Mouse (Mus musculus) forebrain, postnatal 0 days (tissue): ENCODE data around the gene Enoph1. TPM values are rescaled to one million over a fixed set of nuclear protein-coding genes. Genes with fewer than 3 reads are reported as not detected.

ENCODE experiments used
- ATAC-seq: fragments of 200-750 bp; cut with Nextera tagmentation; 2 replicates; pipeline ENCODE4 v1.8.0; 2017; ENCODE audit warnings: mild to moderate bottlenecking, moderate library complexity
- DNase-seq: peaks from one replicate; pipeline ENCODE4 v3.0.0-alpha.2; 2015
- H3K27ac ChIP-seq: fragments of 300-500 bp; sonication (generic); 2 replicates; pipeline ENCODE4 v1.5.1; 2014; ENCODE audit warnings: low read depth, mild to moderate bottlenecking, antibody characterized with exemption, low read length, moderate library complexity, mixed read lengths
- H3K27me3 ChIP-seq: fragments of 300-500 bp; sonication (generic); 2 replicates; pipeline ENCODE4 v1.6.1; 2014; ENCODE audit warnings: mild to moderate bottlenecking, low read length, mixed read lengths; ENCODE audit not compliant: insufficient read depth
- H3K36me3 ChIP-seq: fragments of 300-500 bp; sonication (generic); 2 replicates; pipeline ENCODE4 v1.6.1; 2014; ENCODE audit warnings: mild to moderate bottlenecking, moderate library complexity; ENCODE audit not compliant: insufficient read depth
- H3K4me1 ChIP-seq: fragments of 300-500 bp; sonication (generic); 2 replicates; pipeline ENCODE4 v1.6.1; 2014; ENCODE audit warnings: antibody characterized with exemption; ENCODE audit not compliant: insufficient read depth
- H3K4me2 ChIP-seq: fragments of 300-500 bp; sonication (generic); 2 replicates; pipeline ENCODE4 v1.6.1; 2014; ENCODE audit warnings: low read depth, mild to moderate bottlenecking, moderate library complexity
- H3K4me3 ChIP-seq: fragments of 300-500 bp; sonication (generic); 2 replicates; pipeline ENCODE4 v1.5.1; 2014; ENCODE audit warnings: low read depth, low read length, mixed read lengths
- H3K9ac ChIP-seq: fragments of 300-500 bp; sonication (generic); 2 replicates; pipeline ENCODE4 v1.6.1; 2014; ENCODE audit warnings: mild to moderate bottlenecking
- H3K9me3 ChIP-seq: fragments of 300-500 bp; sonication (generic); 2 replicates; pipeline ENCODE4 v1.6.1; 2016; ENCODE audit warnings: low read length
- CTCF ChIP-seq: sonication (generic); IDR thresholded peaks from 2 replicates; pipeline ENCODE4 v1.5.1; 2016; ENCODE audit warnings: antibody characterized with exemption, control low read depth, low read depth
- WGBS: fragments of 180-500 bp; shearing (Covaris S2); extraction: QIAGEN DNeasy Blood & Tissue Kit; methylation state at CpG from one replicate; pipeline ENCODE4 v1.1.7; 2014; 5-methylcytosine and 5-hydroxymethylcytosine counted together
- polyA plus RNA-seq: library from polyadenylated mRNA; unstranded; fragments of >200 nt; fragmentation: Nextera tagmentation; extraction: Ambion mirVana; gene quantifications from 2 replicates; pipeline ENCODE4 v1.2.1, GENCODE M21; 2015
- total RNA-seq: library from RNA; depleted of rRNA; stranded (reverse); fragments of >200 nt; gene quantifications from 2 replicates; pipeline ENCODE4 v1.2.3, GENCODE M21; 2014

Enoph1 gene
- total and polyA plus RNA-seq, 2 experiments from 2014 or later: 58.6 to 67.6 TPM

DNA sequence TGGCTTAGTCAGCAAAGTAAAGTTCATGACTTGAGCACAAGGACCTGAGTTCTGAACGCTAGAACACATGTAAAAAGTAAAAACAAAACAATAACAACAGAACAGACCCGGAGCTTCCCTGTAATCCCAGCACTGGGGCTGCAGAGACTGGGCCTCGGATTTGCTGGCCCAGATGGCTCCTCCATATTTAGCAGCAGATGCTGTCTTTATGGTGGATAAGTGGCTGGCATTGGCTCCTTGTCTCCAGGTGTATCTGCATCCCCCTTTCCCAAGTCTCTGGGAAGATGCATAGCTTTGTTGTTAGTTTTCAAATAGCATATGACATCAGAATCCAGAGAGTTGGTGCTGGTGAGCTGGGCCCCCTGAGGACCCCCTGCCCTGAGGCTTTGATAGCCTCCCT lies 6.3 kb downstream of the Enoph1 start:
- TF ChIP-seq CTCF: no peak
- DNase-seq (no peak), ATAC-seq (no peak)
- Histone ChIP-seq H3K4me3 (no peak overlapping the region), H3K36me3 (no peaks in the 10 kb centered on the region; the same call in 1 of the 2 replicates), H3K9me3 (no peaks in the 10 kb centered on the region), H3K4me1 (peaks cover 24% of the 10 kb centered on the region), H3K27ac (no peak overlapping the region), H3K27me3 (no peaks in the 10 kb centered on the region), H3K4me2 (no peak overlapping the region), H3K9ac (no peak overlapping the region)
- WGBS: 52% methylated on average over 3 of the region's 3 CpGs

DNA sequence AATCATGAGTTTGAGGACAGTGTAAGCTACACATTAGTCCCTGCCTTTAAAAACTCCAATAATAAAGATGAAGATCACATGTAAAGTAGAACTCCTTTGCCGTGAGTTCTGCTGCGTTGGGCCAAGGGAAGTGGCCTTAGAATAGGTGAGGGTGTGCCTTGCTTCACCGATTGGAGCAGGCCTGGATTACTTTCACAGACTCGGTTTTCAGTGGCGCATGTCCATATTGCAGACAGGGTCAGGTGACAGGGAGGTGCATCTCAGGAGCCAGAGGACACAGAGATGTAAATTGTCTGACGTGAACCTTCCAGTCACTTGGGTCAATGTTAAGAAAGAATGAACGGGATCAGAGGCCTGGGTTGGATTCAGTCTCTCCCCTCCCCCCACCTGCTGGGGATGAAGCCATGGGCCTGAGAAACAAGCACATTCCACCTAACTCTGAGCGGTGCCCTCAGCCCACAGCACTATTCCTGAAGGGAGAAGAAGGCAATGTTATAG lies 7.4 kb downstream of the Enoph1 start:
- WGBS: 49% methylated on average over 8 of the region's 8 CpGs
- ATAC-seq (no peak), DNase-seq (no peak)
- no peak overlapping the region for H3K27ac ChIP-seq
- no peak for TF ChIP-seq CTCF
- H3K9me3 ChIP-seq: no peaks in the 10 kb centered on the region
- no peak overlapping the region for H3K4me2 ChIP-seq
- no peak overlapping the region for H3K4me3 ChIP-seq
- no peak overlapping the region for H3K9ac ChIP-seq
- H3K36me3 ChIP-seq: no peaks in the 10 kb centered on the region; the same call in 1 of the 2 replicates
- H3K27me3 ChIP-seq: no peaks in the 10 kb centered on the region
- H3K4me1 ChIP-seq: peaks cover 16% of the 10 kb centered on the region

DNA sequence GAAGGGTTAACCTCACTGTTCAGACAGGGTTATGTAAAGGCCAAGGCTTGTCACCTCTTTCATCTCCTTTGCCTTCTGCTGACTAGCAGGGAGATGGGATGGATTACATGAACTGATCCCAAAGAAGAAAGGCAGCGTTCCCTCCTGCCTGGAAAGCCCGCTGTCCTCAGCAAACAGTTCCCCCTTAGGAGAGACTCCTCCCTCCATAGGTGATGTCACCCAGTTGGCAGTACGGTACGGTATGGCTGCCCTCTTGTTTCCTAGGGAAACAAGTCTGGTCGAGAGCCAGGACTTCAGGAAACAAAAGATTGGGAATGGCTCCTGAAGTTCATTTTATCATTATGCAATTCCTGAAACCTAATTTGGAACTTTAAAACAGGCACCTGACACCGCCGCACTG lies 8.1 kb downstream of the Enoph1 start:
- no peaks in the 10 kb centered on the region; the same call in 1 of the 2 replicates for H3K36me3 ChIP-seq
- no peaks in the 10 kb centered on the region for H3K27me3 ChIP-seq
- H3K4me2 ChIP-seq: no peak overlapping the region
- WGBS: 24% methylated on average over 7 of the region's 7 CpGs
- no peak overlapping the region for H3K4me3 ChIP-seq
- H3K9ac ChIP-seq: no peak overlapping the region
- no peak overlapping the region for H3K27ac ChIP-seq
- H3K4me1 ChIP-seq: peaks cover 16% of the 10 kb centered on the region
- TF ChIP-seq CTCF: no peak
- DNase-seq (peak; percentile 57), ATAC-seq (peak; percentile 58; the same call in 1 of the 2 replicates)
- H3K9me3 ChIP-seq: no peaks in the 10 kb centered on the region

DNA sequence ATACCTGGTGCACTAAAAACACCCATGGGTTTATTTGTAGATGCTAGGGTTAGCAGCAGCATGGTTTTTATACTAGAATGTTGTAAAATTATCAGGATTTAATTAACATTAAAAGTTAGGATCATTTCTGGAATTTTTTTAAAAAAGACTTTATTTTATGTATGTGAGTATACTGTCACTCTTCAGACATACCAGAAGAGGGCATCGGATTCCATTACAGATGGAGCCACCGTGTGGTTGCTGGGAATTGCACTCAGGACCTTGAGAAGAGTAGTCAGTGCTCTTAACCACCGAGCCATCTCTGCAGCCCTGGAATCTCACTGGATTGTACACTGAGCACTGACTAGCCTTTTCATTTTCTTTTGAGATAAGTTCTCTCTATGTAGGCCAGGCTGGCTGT lies 10.1 kb downstream of the Enoph1 start:
- Histone ChIP-seq H3K9ac (no peak overlapping the region), H3K36me3 (no peaks in the 10 kb centered on the region), H3K4me3 (no peak overlapping the region), H3K9me3 (no peaks in the 10 kb centered on the region), H3K27ac (no peak overlapping the region), H3K27me3 (no peaks in the 10 kb centered on the region), H3K4me2 (no peak overlapping the region), H3K4me1 (peaks cover 7% of the 10 kb centered on the region)
- DNase-seq (no peak), ATAC-seq (no peak)
- 88% methylated on average over 3 of the region's 3 CpGs for WGBS
- no peak for TF ChIP-seq CTCF

DNA sequence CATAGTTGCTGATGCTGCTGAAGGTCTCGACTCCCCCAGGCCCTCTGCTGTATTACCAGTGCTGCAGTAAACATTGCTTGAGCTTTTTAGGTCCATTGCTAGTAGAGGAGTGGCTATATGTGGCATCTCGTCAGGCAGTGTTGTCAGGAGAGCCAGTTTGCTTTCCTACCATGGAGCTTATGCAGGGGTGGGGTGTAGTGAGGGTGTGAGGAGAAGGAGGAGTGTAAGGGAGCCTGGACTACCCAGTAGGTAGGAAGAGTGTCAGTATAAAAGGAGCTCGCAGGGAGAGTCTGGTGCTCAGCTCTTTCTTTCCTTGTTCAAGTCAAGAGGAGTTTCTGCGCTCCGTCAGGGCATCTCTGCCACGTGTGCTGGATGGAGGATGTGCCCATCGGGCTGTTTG lies 12.9 kb downstream of the Enoph1 start:
- no peak overlapping the region for H3K27ac ChIP-seq
- H3K4me1 ChIP-seq: peaks cover 6% of the 10 kb centered on the region
- DNase-seq: no peak
- no peaks in the 10 kb centered on the region for H3K27me3 ChIP-seq
- H3K4me2 ChIP-seq: no peak overlapping the region
- no peak for ATAC-seq
- no peaks in the 10 kb centered on the region for H3K9me3 ChIP-seq
- H3K4me3 ChIP-seq: no peak overlapping the region
- WGBS: 87% methylated on average over 7 of the region's 7 CpGs
- TF ChIP-seq CTCF: no peak
- no peaks in the 10 kb centered on the region for H3K36me3 ChIP-seq
- no peak overlapping the region for H3K9ac ChIP-seq

DNA sequence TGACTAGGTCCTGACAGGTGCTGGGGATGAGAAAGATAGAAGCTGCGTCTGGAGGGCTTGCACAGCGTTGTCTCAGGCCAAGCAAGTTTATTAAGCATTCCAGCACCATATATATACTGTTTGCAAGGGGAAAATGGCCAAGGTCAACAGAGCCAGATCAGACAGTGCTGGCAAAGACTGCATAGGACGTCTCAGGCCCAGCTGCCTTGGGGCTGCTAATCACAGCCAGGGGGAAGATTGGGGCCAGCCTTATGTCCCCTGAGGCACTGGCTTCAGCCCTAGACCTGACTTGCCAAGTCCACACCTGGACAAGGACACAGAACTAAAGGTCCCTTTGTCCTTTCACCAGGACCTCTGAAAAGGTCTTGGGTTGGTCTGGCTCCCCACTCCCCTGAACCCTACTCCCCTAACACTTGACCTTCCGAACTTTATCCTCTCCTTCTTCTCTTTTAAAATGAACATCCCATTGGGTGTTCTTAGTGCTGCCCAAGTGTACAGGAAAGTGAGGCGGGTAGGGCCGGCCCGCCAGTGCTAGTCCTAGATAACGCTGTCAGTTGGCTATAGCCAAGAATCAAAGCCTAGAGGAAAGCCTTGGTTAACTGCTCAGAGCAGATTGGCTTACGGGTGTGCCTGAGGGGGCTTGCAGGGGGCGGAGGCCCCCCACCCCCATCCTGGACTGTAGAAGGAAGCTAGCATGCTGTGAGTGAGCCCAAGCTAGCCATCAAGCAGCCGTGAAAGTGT lies 15.2 kb downstream of the Enoph1 start:
- H3K4me3 ChIP-seq: no peak overlapping the region
- peaks cover 4% of the 10 kb centered on the region; the same call in 1 of the 2 replicates for H3K4me1 ChIP-seq
- DNase-seq: no peak
- H3K9me3 ChIP-seq: no peaks in the 10 kb centered on the region
- no peak overlapping the region for H3K4me2 ChIP-seq
- no peak for TF ChIP-seq CTCF
- no peak for ATAC-seq
- H3K9ac ChIP-seq: no peak overlapping the region
- WGBS: 82% methylated on average over 11 of the region's 11 CpGs
- peaks cover 10% of the 10 kb centered on the region; the same call in 1 of the 2 replicates for H3K36me3 ChIP-seq
- H3K27ac ChIP-seq: no peak overlapping the region
- H3K27me3 ChIP-seq: no peaks in the 10 kb centered on the region

DNA sequence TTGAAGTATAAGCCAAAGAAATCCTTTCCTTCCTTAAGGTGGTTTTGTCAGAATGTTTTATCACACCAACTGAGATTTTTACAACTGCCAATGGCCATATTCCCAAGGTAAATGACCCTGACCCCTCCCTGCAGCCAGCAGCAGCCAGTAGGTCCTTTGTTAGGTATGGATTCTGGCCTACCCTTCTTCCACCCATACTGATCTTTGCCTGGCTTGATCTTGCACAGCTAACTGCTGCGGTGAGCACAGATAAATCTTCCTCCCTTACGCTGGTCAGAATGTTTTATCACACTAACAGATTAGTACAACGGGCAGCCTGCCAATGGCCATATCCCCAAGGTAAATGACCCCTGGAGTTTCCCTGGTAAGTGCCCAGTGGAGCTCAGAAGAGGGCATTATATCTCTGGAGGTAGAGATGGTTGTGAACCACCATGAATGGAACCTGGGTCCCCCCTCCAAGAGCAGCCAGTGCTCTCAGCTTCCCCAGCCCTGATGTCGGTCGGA lies 16.1 kb downstream of the Enoph1 start:
- 95% methylated on average over 5 of the region's 5 CpGs for WGBS
- DNase-seq (no peak), ATAC-seq (no peak)
- Histone ChIP-seq H3K4me3 (no peak overlapping the region), H3K9ac (no peak overlapping the region), H3K4me2 (no peak overlapping the region), H3K27me3 (no peaks in the 10 kb centered on the region), H3K9me3 (no peaks in the 10 kb centered on the region), H3K36me3 (peaks cover 18% of the 10 kb centered on the region), H3K27ac (no peak overlapping the region), H3K4me1 (peaks cover 4% of the 10 kb centered on the region; the same call in 1 of the 2 replicates)
- no peak for TF ChIP-seq CTCF
